Mouse (Mus musculus): ENCODE measurements at regions not wholly inside any gene's neighbourhood (a gene's known extent, or its start where the extent isn't known, plus 50 kb on each side); places are given as distances from the start of the nearest gene placed in this dataset.

DNA sequence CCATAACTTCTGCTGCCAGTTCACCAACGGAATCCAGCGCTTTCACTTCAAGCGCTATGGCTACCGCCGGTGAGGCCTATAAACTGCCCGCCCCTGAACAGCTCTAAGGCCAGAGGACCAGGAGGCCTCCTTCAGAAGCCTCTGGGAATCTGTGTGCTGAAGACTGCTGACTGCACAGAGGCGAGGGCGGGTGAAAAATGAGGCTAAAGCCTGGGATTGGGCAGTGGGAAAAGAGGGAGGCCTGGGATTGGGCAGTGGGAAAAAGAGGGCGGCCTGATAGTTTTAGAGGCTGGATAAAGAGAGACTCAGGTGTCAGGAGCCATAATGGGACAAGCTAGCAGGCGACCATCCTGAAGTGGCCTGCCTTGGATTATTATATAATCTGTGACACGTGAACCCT is 80.8 kb downstream of the Plekhb2 start:
- DNase-seq (ENCODE audit: low read depth, low spot score): no peak

DNA sequence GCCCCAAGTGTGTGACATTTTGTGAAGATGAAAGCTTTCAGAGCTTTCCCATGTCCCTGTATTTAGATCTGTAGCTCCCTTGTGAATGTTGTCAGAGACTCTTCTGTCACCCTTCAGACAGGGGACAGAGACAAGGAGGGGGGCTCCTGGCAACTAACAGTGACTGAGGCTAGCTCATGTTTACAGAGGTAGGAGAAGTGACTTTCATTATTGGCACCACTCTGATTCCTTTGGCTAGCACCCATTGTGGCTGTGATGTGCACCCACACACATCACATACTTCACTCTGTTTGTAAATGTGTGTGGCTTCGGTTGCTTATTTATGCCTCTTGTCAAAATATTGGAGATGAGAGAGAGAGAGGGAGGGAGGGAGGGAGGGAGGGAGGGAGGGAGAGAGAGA is 93.4 kb downstream of the Plekhb2 start:
- DNase-seq (ENCODE audit: low read depth, low spot score): no peak

DNA sequence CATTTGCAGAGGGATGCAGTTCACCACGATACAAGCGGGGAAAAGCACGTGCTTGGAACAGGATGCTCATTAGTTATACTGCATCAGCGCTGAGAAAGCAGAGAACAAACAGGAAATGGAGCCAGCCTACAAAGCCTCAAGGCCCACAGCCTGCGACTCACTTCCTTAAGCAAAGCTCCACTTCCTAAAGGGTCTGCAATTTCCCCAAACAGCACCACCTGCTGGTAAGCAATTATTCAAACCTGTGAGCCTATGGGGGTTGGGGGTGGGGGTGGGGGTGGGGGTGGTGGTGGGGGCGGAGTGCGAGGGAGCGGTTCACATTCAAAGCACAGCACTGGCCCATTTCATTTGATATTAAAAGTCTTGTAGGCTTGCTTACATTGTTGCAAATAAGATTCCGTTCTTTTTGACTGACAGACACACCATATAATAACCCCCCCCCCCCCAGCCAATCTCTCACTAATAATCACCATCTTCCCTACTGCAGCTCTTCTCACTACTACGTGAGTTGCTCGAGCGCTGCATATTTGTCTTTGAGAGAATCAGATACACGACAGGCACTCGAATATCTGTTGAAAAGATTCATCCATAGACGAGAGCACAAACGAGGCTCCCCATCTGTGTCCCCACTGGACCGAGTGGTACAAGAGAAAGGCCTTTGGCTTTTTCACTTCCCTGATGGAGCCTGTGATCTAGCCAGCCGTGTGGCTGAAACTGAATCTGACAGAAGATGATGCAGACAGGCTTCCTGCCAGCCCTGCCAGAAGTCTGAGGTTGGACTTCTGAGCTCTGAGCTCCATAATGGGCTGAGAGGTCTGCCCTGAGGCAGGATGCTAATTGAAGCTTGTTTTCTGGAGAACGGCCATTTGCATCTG is 112.1 kb downstream of the Plekhb2 start:
- no peak for DNase-seq (ENCODE audit: low read depth, low spot score)

DNA sequence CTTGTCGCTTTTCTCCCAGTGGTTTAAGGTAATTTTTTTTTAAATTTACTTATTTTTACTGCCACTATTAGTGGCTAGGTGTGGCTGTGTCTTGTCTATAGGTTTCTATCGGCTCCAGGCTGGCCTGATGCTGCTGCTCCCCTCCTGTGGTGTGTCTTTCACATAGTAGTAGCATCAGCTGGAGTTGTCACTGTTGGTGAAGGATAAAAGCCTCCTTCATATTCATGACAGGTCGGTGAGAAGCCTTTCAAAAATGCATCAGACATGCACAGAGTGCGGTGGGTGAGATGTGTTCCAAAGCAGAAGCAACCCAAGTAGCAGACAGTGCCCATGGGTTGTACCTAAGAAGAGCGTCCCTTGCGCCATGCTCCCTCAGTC is 112.7 kb downstream of the Plekhb2 start:
- DNase-seq (ENCODE audit: low read depth, low spot score): no peak

- DNase-seq (ENCODE audit: low read depth, low spot score): no peak
Measured at GRCm38 (mm10) chr1:34974801-34975200, 125.0 kb downstream of the Plekhb2 start.

DNA sequence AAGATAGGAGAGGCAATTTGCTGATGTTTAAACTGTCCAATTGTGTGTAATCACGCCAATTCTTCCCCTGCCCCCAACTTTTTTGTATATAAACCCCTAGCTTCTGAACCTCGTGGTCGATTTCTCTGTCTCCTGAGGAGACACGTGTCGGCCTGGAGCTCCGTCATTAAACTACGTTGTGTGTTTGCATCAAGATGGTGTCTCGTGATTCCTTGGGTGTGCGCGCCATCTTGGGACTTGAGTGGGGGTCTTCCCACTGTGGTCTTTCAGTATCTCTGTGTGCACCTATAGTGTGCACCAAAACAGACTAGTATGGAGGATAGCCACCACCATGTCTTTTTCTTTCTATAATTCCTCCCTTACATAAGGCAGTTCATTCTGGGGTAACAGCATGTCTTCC is 128.4 kb downstream of the Plekhb2 start:
- DNase-seq (ENCODE audit: low read depth, low spot score): no peak

DNA sequence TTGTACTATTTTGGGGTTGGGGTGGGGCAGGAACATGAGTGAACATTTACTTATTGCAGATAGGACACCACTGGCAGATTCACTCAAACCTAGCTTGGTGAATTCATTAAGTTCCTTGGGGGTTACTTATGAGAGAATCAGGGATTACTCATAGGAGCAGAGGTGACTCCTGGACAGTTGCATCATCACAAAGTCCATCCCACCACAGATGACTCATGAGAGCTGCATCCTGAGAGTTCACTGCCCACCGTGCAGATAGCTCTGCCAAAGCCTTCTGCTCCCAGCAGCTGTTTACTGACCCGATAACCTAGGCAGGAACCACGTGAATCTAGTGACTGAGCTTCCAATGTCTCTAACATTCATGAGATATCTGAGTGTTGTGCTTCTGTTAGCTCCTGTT is 129.6 kb downstream of the Plekhb2 start:
- DNase-seq (ENCODE audit: low read depth, low spot score): no peak

- no peak for DNase-seq (ENCODE audit: low read depth, low spot score)
Measured at GRCm38 (mm10) chr1:34981934-34982333, 132.2 kb downstream of the Plekhb2 start.

GRCm38 (mm10) chr1:34982966-34983365 is 133.2 kb downstream of the Plekhb2 start:
- DNase-seq (ENCODE audit: low read depth, low spot score): no peak

DNA sequence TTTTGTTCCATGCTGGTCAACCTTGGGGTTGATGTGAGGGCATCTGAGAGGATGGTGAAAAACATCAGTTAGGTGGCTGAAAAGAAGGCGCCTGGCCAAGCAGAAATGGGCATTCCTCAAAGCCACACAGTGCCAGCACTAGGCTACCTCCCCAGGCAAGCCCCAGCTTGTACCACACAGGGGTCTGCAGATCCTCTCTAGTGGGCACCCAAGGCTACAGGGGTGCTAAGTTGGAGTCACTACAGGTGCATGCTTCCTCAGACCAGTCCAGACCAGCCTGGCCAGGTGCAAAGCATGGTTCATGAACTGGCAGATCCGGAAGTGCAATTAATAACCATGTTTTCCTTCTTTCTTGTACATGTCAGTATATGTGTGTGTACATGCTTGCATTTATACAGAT is 137.1 kb downstream of the Plekhb2 start:
- no peak for DNase-seq (ENCODE audit: low read depth, low spot score)

GRCm38 (mm10) chr1:34987650-34988221 is 138.0 kb downstream of the Plekhb2 start:
- no peak for DNase-seq (ENCODE audit: low read depth, low spot score)

DNA sequence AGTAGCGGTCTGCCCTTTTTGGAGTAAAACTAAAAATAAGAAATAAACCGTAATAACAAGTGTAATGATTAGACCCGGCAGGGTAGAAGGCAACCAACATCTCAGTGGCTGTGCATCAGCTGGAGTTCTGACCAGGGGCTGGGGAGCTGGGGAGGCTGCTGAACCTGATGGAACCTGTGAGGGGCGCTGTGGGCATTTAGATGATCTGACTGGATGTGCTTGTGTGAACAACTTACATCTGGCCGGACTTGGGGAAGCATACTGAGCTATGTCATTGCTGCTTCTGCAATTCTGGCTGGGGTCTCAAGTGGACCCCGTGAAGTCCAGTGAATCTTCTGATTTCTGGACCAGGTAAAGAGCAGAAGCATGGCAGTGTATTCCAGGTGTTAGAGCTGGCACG is 138.4 kb downstream of the Plekhb2 start:
- DNase-seq (ENCODE audit: low read depth, low spot score): no peak

DNA sequence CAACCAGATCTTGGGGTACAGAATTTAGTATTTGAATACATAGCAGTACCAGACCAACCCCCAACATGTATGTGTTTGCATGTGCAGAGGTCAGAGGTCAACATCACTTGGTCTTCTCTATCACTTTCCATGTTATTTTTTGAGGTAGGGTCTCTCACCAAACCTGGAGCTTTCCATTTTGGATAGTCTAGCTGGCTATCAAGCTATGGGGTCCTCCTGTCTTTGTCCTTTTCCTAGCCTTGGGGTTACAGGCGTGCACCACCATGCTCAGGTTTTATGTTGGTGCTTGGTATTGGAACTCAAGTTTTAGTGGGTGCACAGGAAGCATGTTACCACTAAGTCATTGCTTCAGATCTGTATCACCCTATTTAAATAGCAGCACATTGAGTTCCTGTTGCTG is 151.0 kb downstream of the Plekhb2 start:
- no peak for DNase-seq (ENCODE audit: low read depth, low spot score)

- DNase-seq (ENCODE audit: low read depth, low spot score): no peak
Measured at GRCm38 (mm10) chr1:35017471-35017870, 167.7 kb downstream of the Plekhb2 start.

DNA sequence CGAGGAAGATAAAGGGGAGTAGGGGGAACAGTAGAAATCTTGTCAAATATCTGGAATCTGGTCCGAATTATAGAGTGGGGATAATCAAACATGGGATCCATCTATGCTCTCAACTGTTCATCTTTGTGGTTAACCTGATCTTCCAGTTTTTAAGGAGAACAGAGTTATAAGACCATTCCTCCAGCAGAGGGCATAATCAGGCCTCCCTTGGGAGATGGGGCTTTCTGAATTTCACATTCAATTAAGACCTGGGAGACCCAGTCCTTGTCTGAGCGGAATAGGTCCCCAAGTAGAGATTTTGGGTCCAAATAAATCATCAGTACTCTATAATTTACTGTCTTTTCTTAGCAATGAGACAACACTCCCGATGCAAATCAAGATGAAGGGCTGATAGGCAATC is 182.8 kb downstream of the Plekhb2 start:
- peak; percentile 17 for DNase-seq (ENCODE audit: low read depth, low spot score)

GRCm38 (mm10) chr1:35072811-35073210 is 223.0 kb downstream of the Plekhb2 start:
- DNase-seq (ENCODE audit: low read depth, low spot score): no peak

DNA sequence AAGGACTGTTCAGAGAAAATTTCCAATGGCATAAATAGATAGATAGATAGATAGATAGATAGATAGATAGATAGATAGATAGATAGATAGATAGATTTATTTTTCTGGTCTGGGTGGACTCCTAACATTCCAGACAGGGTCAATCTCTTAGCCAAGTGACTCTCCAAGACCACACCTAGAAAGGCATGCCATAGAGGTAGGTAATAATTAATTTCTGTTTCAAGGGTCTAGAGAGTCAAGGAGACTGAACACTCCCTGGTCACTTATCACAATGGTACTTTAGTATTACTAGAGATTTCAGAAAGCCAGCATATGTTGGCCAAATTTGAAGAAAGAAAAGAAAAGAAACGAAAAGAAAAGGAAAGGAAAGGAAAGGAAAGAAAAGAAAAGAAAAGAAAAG is 245.1 kb downstream of the Plekhb2 start:
- DNase-seq (ENCODE audit: low read depth, low spot score): no peak

GRCm38 (mm10) chr1:35095785-35096184 is 246.0 kb downstream of the Plekhb2 start:
- no peak for DNase-seq (ENCODE audit: low read depth, low spot score)

- DNase-seq (ENCODE audit: low read depth, low spot score): no peak
Measured at GRCm38 (mm10) chr1:35106665-35107064, 256.9 kb downstream of the Plekhb2 start.

- DNase-seq (ENCODE audit: low read depth, low spot score): no peak
Measured at GRCm38 (mm10) chr1:35109801-35110200, 260.0 kb downstream of the Plekhb2 start.

DNA sequence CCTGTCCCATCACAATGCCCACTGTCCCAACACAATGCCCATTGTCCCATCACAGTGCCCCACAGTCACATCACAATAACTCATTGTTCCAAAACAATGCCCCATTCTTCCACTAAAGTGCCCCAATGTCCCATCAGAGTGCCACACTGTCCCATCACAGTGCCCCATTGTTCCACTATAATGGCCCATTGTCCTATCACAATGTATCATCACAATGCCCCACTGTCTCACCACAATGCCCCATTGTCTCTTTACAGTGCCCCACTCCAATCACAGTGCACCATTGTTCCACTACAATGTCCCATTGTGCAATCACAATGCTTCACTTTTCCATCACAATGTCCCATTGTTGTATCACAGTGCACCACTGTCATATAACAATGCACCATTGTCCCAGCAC is 265.7 kb downstream of the Plekhb2 start:
- no peak for DNase-seq (ENCODE audit: low read depth, low spot score)

DNA sequence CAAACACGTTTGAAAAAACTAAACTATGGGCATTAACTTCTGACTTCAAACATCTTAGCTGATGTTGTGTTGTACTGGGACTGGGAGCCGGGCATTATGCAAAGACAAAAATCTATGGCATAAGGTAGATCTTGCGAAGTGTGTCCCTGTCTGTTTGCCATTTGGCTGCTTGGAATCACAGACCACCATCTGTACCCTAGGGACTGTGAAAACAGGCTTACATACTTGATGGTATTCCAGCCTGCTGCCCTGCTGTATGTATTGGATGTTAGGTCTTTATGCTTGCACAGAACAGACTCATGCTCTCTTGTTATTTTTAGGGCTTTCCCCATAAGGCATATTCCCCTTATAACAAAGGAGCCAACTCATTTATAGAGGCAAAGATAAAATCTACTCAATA is 288.1 kb downstream of the Plekhb2 start:
- DNase-seq (ENCODE audit: low read depth, low spot score): no peak

- no peak for DNase-seq (ENCODE audit: low read depth, low spot score)
Measured at GRCm38 (mm10) chr1:35149036-35149435, 299.3 kb downstream of the Plekhb2 start.
